Mouse (Mus musculus): ENCODE data around the gene Hoxa9. TPM values are rescaled to one million over a fixed set of nuclear protein-coding genes. Genes with fewer than 3 reads are reported as not detected.

The Hoxa9 gene
- polyA plus RNA-seq, 1 experiment from 2014 or later: 151 TPM

GRCm38 (mm10) chr6:52246403-52246803, 15.5 kb upstream of the Hoxa9 start:
- peak overlapping the region; percentile 40 for H3K4me2 ChIP-seq (ENCODE audit: low read depth, low read length)

GRCm38 (mm10) chr6:52245757-52246142, 14.9 kb upstream of the Hoxa9 start, which contains the start of gene Hoxa11:
Gene Hoxa11, minus strand, starts transcription at chr6:52245810.
- peak within 1 kb of the TSS; percentile 70 for H3K27ac ChIP-seq (ENCODE audit: low read depth, low read length)
- H3K4me2 ChIP-seq (ENCODE audit: low read depth, low read length): peak within 1 kb of the TSS; percentile 40

More at GRCm38 (mm10) chr6:52246403-52246803, 15.5 kb upstream of the Hoxa9 start:
- peak overlapping the region; percentile 48 for H3K9ac ChIP-seq (replicated peaks; ENCODE audit: low read depth, low read length)
- H3K27ac ChIP-seq (ENCODE audit: low read depth, low read length): peak overlapping the region; percentile 60; the same call in 1 of the 2 replicates
- no peaks in the 10 kb centered on the region for H3K9me3 ChIP-seq (ENCODE audit: control insufficient read depth, low read length)
- no peaks in the 10 kb centered on the region for H3K36me3 ChIP-seq (ENCODE audit: control insufficient read depth, insufficient read depth, low read length)
- peak overlapping the region; percentile 30 for H3K4me3 ChIP-seq (ENCODE audit: low read depth, low read length)
- no peaks in the 10 kb centered on the region for H3K4me1 ChIP-seq (ENCODE audit: control insufficient read depth, insufficient read depth, low read length)
- H3K27me3 ChIP-seq (ENCODE audit: control insufficient read depth, insufficient read depth, low read length): peaks cover 38% of the 10 kb centered on the region
- WGBS: 2% methylated on average over 26 of the region's 26 CpGs
- no peak for ATAC-seq (ENCODE audit: low read depth)

GRCm38 (mm10) chr6:52245040-52245756, 14.3 kb upstream of the Hoxa9 start:
- H3K9ac ChIP-seq (replicated peaks; ENCODE audit: low read depth, low read length): peak overlapping the region; percentile 50
- no peaks in the 10 kb centered on the region for H3K9me3 ChIP-seq (ENCODE audit: control insufficient read depth, low read length)
- no peaks in the 10 kb centered on the region; the same call in 1 of the 2 replicates for H3K4me1 ChIP-seq (ENCODE audit: control insufficient read depth, insufficient read depth, low read length)
- H3K27me3 ChIP-seq (ENCODE audit: control insufficient read depth, insufficient read depth, low read length): peaks cover 32% of the 10 kb centered on the region
- peak overlapping the region; percentile 70 for H3K27ac ChIP-seq (ENCODE audit: low read depth, low read length)
- ATAC-seq (ENCODE audit: low read depth): no peak
- under 1% methylated on average over 71 of the region's 71 CpGs for WGBS
- no peaks in the 10 kb centered on the region for H3K36me3 ChIP-seq (ENCODE audit: control insufficient read depth, insufficient read depth, low read length)
- peak overlapping the region; percentile 30 for H3K4me3 ChIP-seq (ENCODE audit: low read depth, low read length)
- peak overlapping the region; percentile 40 for H3K4me2 ChIP-seq (ENCODE audit: low read depth, low read length)

More at GRCm38 (mm10) chr6:52245757-52246142, 14.9 kb upstream of the Hoxa9 start, which contains the start of gene Hoxa11:
- under 1% methylated on average over 20 of the region's 20 CpGs for WGBS
- Histone ChIP-seq H3K4me3 (ENCODE audit: low read depth, low read length) (peak within 1 kb of the TSS; percentile 30), H3K4me1 (ENCODE audit: control insufficient read depth, insufficient read depth, low read length) (no peaks in the 10 kb centered on the region; the same call in 1 of the 2 replicates), H3K36me3 (ENCODE audit: control insufficient read depth, insufficient read depth, low read length) (no peaks in the 10 kb centered on the region), H3K9me3 (ENCODE audit: control insufficient read depth, low read length) (no peaks in the 10 kb centered on the region), H3K27me3 (ENCODE audit: control insufficient read depth, insufficient read depth, low read length) (peaks cover 35% of the 10 kb centered on the region), H3K9ac (replicated peaks; ENCODE audit: low read depth, low read length) (peak within 1 kb of the TSS; percentile 50)
- ATAC-seq (ENCODE audit: low read depth): peak; percentile 7; the same call in 1 of the 2 replicates

GRCm38 (mm10) chr6:52244471-52245039, 13.7 kb upstream of the Hoxa9 start:
- Histone ChIP-seq H3K4me1 (ENCODE audit: control insufficient read depth, insufficient read depth, low read length) (no peaks in the 10 kb centered on the region; the same call in 1 of the 2 replicates), H3K9me3 (ENCODE audit: control insufficient read depth, low read length) (no peaks in the 10 kb centered on the region), H3K4me3 (ENCODE audit: low read depth, low read length) (peak overlapping the region; percentile 30), H3K27me3 (ENCODE audit: control insufficient read depth, insufficient read depth, low read length) (peaks cover 29% of the 10 kb centered on the region), H3K36me3 (ENCODE audit: control insufficient read depth, insufficient read depth, low read length) (no peaks in the 10 kb centered on the region), H3K4me2 (ENCODE audit: low read depth, low read length) (peak overlapping the region; percentile 40), H3K27ac (ENCODE audit: low read depth, low read length) (peak overlapping the region; percentile 70; the same call in 1 of the 2 replicates), H3K9ac (replicated peaks; ENCODE audit: low read depth, low read length) (peak overlapping the region; percentile 50)
- no peak for ATAC-seq (ENCODE audit: low read depth)
- 1% methylated on average over 23 of the region's 23 CpGs for WGBS

- ATAC-seq (ENCODE audit: low read depth): no peak
- Histone ChIP-seq H3K9me3 (ENCODE audit: control insufficient read depth, low read length) (no peaks in the 10 kb centered on the region), H3K4me3 (ENCODE audit: low read depth, low read length) (peak overlapping the region; percentile 30), H3K27me3 (ENCODE audit: control insufficient read depth, insufficient read depth, low read length) (peaks cover 29% of the 10 kb centered on the region), H3K27ac (ENCODE audit: low read depth, low read length) (no peak overlapping the region), H3K36me3 (ENCODE audit: control insufficient read depth, insufficient read depth, low read length) (no peaks in the 10 kb centered on the region), H3K9ac (replicated peaks; ENCODE audit: low read depth, low read length) (peak overlapping the region; percentile 37; the same call in 1 of the 2 replicates), H3K4me1 (ENCODE audit: control insufficient read depth, insufficient read depth, low read length) (no peaks in the 10 kb centered on the region; the same call in 1 of the 2 replicates), H3K4me2 (ENCODE audit: low read depth, low read length) (peak overlapping the region; percentile 40)
- WGBS: 4% methylated on average over 12 of the region's 12 CpGs
Observed at GRCm38 (mm10) chr6:52243681-52244121, 12.8 kb upstream of the Hoxa9 start.

- peaks cover 29% of the 10 kb centered on the region for H3K27me3 ChIP-seq (ENCODE audit: control insufficient read depth, insufficient read depth, low read length)
- 7% methylated on average over 4 of the region's 4 CpGs for WGBS
- peak overlapping the region; percentile 40; the same call in 1 of the 2 replicates for H3K4me2 ChIP-seq (ENCODE audit: low read depth, low read length)
- peak overlapping the region; percentile 30; the same call in 1 of the 2 replicates for H3K4me3 ChIP-seq (ENCODE audit: low read depth, low read length)
- ATAC-seq (ENCODE audit: low read depth): no peak
- no peaks in the 10 kb centered on the region for H3K36me3 ChIP-seq (ENCODE audit: control insufficient read depth, insufficient read depth, low read length)
- H3K9me3 ChIP-seq (ENCODE audit: control insufficient read depth, low read length): no peaks in the 10 kb centered on the region
- no peak overlapping the region for H3K9ac ChIP-seq (replicated peaks; ENCODE audit: low read depth, low read length)
- no peak overlapping the region for H3K27ac ChIP-seq (ENCODE audit: low read depth, low read length)
- no peaks in the 10 kb centered on the region; the same call in 1 of the 2 replicates for H3K4me1 ChIP-seq (ENCODE audit: control insufficient read depth, insufficient read depth, low read length)
Observed at GRCm38 (mm10) chr6:52242801-52243332, 12.0 kb upstream of the Hoxa9 start.

- no peaks in the 10 kb centered on the region for H3K9me3 ChIP-seq (ENCODE audit: control insufficient read depth, low read length)
- H3K27ac ChIP-seq (ENCODE audit: low read depth, low read length): peak overlapping the region; percentile 96
- H3K9ac ChIP-seq (replicated peaks; ENCODE audit: low read depth, low read length): peak overlapping the region; percentile 74; the same call in 1 of the 2 replicates
- 7% methylated on average over 9 of the region's 9 CpGs for WGBS
- peaks cover 27% of the 10 kb centered on the region for H3K27me3 ChIP-seq (ENCODE audit: control insufficient read depth, insufficient read depth, low read length)
- no peaks in the 10 kb centered on the region for H3K36me3 ChIP-seq (ENCODE audit: control insufficient read depth, insufficient read depth, low read length)
- peak overlapping the region; percentile 57; the same call in 1 of the 2 replicates for H3K4me3 ChIP-seq (ENCODE audit: low read depth, low read length)
- H3K4me1 ChIP-seq (ENCODE audit: control insufficient read depth, insufficient read depth, low read length): no peaks in the 10 kb centered on the region; the same call in 1 of the 2 replicates
- H3K4me2 ChIP-seq (ENCODE audit: low read depth, low read length): peak overlapping the region; percentile 90
- no peak for ATAC-seq (ENCODE audit: low read depth)
Observed at GRCm38 (mm10) chr6:52241001-52241621, 10.2 kb upstream of the Hoxa9 start.

- Histone ChIP-seq H3K27me3 (ENCODE audit: control insufficient read depth, insufficient read depth, low read length) (peaks cover 23% of the 10 kb centered on the region), H3K4me1 (ENCODE audit: control insufficient read depth, insufficient read depth, low read length) (no peaks in the 10 kb centered on the region; the same call in 1 of the 2 replicates), H3K9ac (replicated peaks; ENCODE audit: low read depth, low read length) (peak within 1 kb of the TSS; percentile 74), H3K27ac (ENCODE audit: low read depth, low read length) (peak within 1 kb of the TSS; percentile 96), H3K9me3 (ENCODE audit: control insufficient read depth, low read length) (no peaks in the 10 kb centered on the region), H3K36me3 (ENCODE audit: control insufficient read depth, insufficient read depth, low read length) (no peaks in the 10 kb centered on the region), H3K4me2 (ENCODE audit: low read depth, low read length) (peak within 1 kb of the TSS; percentile 90), H3K4me3 (ENCODE audit: low read depth, low read length) (peak within 1 kb of the TSS; percentile 57)
- peak; percentile 66 for ATAC-seq (ENCODE audit: low read depth)
- WGBS: 2% methylated on average over 35 of the region's 35 CpGs
Observed at GRCm38 (mm10) chr6:52240389-52241000, 9.6 kb upstream of the Hoxa9 start, which contains the start of gene Hoxa10. Gene Hoxa10, minus strand, starts transcription at chr6:52240854.
